Mouse (Mus musculus) testis, adult 2 months (tissue): ENCODE data around the gene Disp2.

Source experiments
- CTCF ChIP-seq: fragments of 200-500 bp; IDR thresholded peaks from 2 replicates; pipeline ENCODE4 v1.5.1; 2012; ENCODE audit warnings: low read depth, mild to moderate bottlenecking, inconsistent platforms, low read length, moderate library complexity; ENCODE audit not compliant: control insufficient read depth, insufficient read depth, insufficient replicate concordance
- POLR2A ChIP-seq: fragments of 200-500 bp; IDR thresholded peaks from 2 replicates; pipeline ENCODE4 v1.6.1; 2012; ENCODE audit warnings: low read depth, mild to moderate bottlenecking, inconsistent platforms, low read length, moderate library complexity; ENCODE audit not compliant: control insufficient read depth

GRCm38 (mm10) chr2:118760311-118761025 lies 19.1 kb upstream of the Disp2 start:
- TF ChIP-seq CTCF, result no peak
- TF ChIP-seq POLR2A, result no peak
